Mouse (Mus musculus) gonadal fat pad, adult 2 months (tissue): ENCODE measurements around the gene Fam92b. TPM values are rescaled to one million over a fixed set of nuclear protein-coding genes. Genes with fewer than 3 reads are reported as not detected.
A peak's percentile ranks its signal among the peaks of the same experiment; 100 is the strongest.

Experiments
- DNase-seq: peaks from one replicate; pipeline ENCODE4 v3.0.0-alpha.2; 2012; ENCODE audit warnings: low read depth
- polyA plus RNA-seq: library from polyadenylated mRNA; depleted of rRNA; stranded (reverse); fragments of >200 nt; gene quantifications from 2 replicates; pipeline ENCODE4 v1.2.3, GENCODE M21; 2012

Fam92b gene
- polyA plus RNA-seq, 1 experiment: 0.88 TPM

- no peak for DNase-seq
Observed at GRCm38 (mm10) chr8:120152636-120153035, 24.6 kb downstream of the Fam92b start.

- no peak for DNase-seq
Observed at GRCm38 (mm10) chr8:120151151-120151550, 26.1 kb downstream of the Fam92b start.

- DNase-seq: no peak
Observed at GRCm38 (mm10) chr8:120150028-120150427, 27.2 kb downstream of the Fam92b start.

GRCm38 (mm10) chr8:120146051-120146450 lies 31.2 kb downstream of the Fam92b start:
- no peak for DNase-seq

- DNase-seq: no peak
Observed at GRCm38 (mm10) chr8:120144652-120145301, 32.5 kb downstream of the Fam92b start.

- DNase-seq: no peak
Observed at GRCm38 (mm10) chr8:120143911-120144651, 33.2 kb downstream of the Fam92b start.

- no peak for DNase-seq
Observed at GRCm38 (mm10) chr8:120140769-120141168, 36.5 kb downstream of the Fam92b start.

GRCm38 (mm10) chr8:120138958-120139357 lies 38.3 kb downstream of the Fam92b start:
- no peak for DNase-seq

GRCm38 (mm10) chr8:120136618-120137017 lies 40.6 kb downstream of the Fam92b start:
- DNase-seq: no peak

GRCm38 (mm10) chr8:120135687-120136086 lies 41.6 kb downstream of the Fam92b start:
- no peak for DNase-seq

- peak; percentile 54 for DNase-seq
Observed at GRCm38 (mm10) chr8:120133169-120133568, 44.1 kb downstream of the Fam92b start.

GRCm38 (mm10) chr8:120131158-120131557 lies 46.1 kb downstream of the Fam92b start:
- no peak for DNase-seq

GRCm38 (mm10) chr8:120129547-120129946 lies 47.7 kb downstream of the Fam92b start:
- DNase-seq: no peak

GRCm38 (mm10) chr8:120126357-120127161 lies 50.7 kb downstream of the Fam92b start:
- no peak for DNase-seq

GRCm38 (mm10) chr8:120124836-120125389 lies 52.4 kb downstream of the Fam92b start:
- no peak for DNase-seq

- no peak for DNase-seq
Observed at GRCm38 (mm10) chr8:120124261-120124660, 53.0 kb downstream of the Fam92b start.

- DNase-seq: no peak
Observed at GRCm38 (mm10) chr8:120120951-120121350, 56.3 kb downstream of the Fam92b start.

- no peak for DNase-seq
Observed at GRCm38 (mm10) chr8:120119931-120120330, 57.3 kb downstream of the Fam92b start.

GRCm38 (mm10) chr8:120119429-120119828 lies 57.8 kb downstream of the Fam92b start:
- DNase-seq: no peak

GRCm38 (mm10) chr8:120118847-120119246 lies 58.4 kb downstream of the Fam92b start:
- DNase-seq: no peak

- no peak for DNase-seq
Observed at GRCm38 (mm10) chr8:120118162-120118561, 59.1 kb downstream of the Fam92b start.

GRCm38 (mm10) chr8:120116600-120116999 lies 60.7 kb downstream of the Fam92b start:
- DNase-seq: peak; percentile 68
